Mouse (Mus musculus): Measurements from ENCODE around the gene Abhd10. TPM values are rescaled to one million over a fixed set of nuclear protein-coding genes. Genes with fewer than 3 reads are reported as not detected.
A peak's percentile ranks its signal among the peaks of the same experiment; 100 is the strongest.

Abhd10 gene
- 33.6 and 39.5 TPM in 2 replicates for polyA plus RNA-seq (2014; fragmentation: Nextera tagmentation; extraction: Ambion mirVana)

- under 1% methylated on average over 51 of the region's 51 CpGs for WGBS
- peak within 1 kb of the TSS; percentile 87 for H3K27ac ChIP-seq (replicated peaks; ENCODE audit: low read depth, low read length)
- H3K9ac ChIP-seq (ENCODE audit: low read length): peak within 1 kb of the TSS; percentile 96
- no peaks in the 10 kb centered on the region for H3K9me3 ChIP-seq (ENCODE audit: control insufficient read depth, low read length)
- peaks cover 2% of the 10 kb centered on the region; the same call in 1 of the 2 replicates for H3K4me1 ChIP-seq (ENCODE audit: control insufficient read depth, insufficient read depth, low read length)
- DNase-seq (ENCODE audit: low spot score): peak; percentile 98
- peak within 1 kb of the TSS; percentile 56 for H3K4me2 ChIP-seq (ENCODE audit: low read depth, severe bottlenecking)
- no peaks in the 10 kb centered on the region for H3K27me3 ChIP-seq (ENCODE audit: control insufficient read depth, insufficient read depth, low read length)
- ATAC-seq (ENCODE audit: insufficient number of reproducible peaks, low FRiP score, low TSS enrichment, low read depth): peak; percentile 98
- H3K36me3 ChIP-seq (ENCODE audit: control insufficient read depth, insufficient read depth, low read length): no peaks in the 10 kb centered on the region
- H3K4me3 ChIP-seq (ENCODE audit: low read depth, low read length): peak within 1 kb of the TSS; percentile 81
Measured at GRCm38 (mm10) chr16:45742615-45743476, at the start of gene Abhd10. Gene Abhd10 (minus strand): TSS chr16:45742955.

DNA sequence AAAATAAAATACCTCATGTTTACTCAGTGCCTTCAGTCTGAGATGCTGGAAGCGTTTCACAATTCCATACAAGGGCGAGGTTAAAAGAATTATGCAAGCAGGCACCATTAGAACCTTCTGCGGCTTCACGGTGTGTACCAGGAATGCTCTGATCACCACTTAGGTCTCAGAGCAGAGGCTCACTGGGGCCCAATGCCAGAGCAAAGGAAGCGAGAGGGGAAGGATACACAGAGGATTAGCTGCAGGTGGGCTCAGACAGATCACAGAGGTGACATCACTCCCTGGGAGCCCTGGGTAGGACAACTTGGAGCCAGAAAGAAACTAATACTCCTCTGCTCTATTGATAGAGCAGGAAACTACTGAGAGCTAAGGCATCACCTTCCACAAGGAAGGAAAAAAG lies 48.5 kb upstream of the Abhd10 start:
- no peak overlapping the region for H3K9ac ChIP-seq (ENCODE audit: low read length)
- no peaks in the 10 kb centered on the region; the same call in 1 of the 2 replicates for H3K36me3 ChIP-seq (ENCODE audit: control insufficient read depth, insufficient read depth, low read length)
- DNase-seq (ENCODE audit: low spot score): no peak
- H3K27ac ChIP-seq (replicated peaks; ENCODE audit: low read depth, low read length): no peak overlapping the region
- no peak for ATAC-seq (ENCODE audit: insufficient number of reproducible peaks, low FRiP score, low TSS enrichment, low read depth)
- no peaks in the 10 kb centered on the region for H3K4me1 ChIP-seq (ENCODE audit: control insufficient read depth, insufficient read depth, low read length)
- 61% methylated on average over 5 of the region's 5 CpGs for WGBS
- no peaks in the 10 kb centered on the region for H3K27me3 ChIP-seq (ENCODE audit: control insufficient read depth, insufficient read depth, low read length)
- no peak overlapping the region for H3K4me3 ChIP-seq (ENCODE audit: low read depth, low read length)
- no peak overlapping the region for H3K4me2 ChIP-seq (ENCODE audit: low read depth, severe bottlenecking)
- H3K9me3 ChIP-seq (ENCODE audit: control insufficient read depth, low read length): no peaks in the 10 kb centered on the region

DNA sequence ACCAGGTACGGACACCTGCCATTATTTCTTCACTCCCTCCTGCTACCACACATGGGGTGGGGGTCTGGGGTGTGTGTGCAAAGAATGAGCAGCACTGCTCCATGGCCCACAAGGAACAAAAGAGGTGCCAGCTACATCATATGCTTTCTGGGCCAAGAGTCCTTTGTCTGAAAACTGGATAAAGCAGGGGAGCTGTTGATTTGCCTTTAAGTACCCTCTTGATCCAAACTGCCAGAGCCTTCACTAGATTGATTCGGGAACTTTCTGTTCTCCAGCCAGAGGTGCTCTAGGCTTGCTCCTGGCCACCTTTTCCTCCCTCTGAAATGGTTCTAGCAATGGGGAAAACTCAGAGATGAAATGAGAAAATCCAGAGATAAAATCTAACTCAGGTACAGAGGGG lies 46.6 kb upstream of the Abhd10 start:
- no peaks in the 10 kb centered on the region; the same call in 1 of the 2 replicates for H3K36me3 ChIP-seq (ENCODE audit: control insufficient read depth, insufficient read depth, low read length)

DNA sequence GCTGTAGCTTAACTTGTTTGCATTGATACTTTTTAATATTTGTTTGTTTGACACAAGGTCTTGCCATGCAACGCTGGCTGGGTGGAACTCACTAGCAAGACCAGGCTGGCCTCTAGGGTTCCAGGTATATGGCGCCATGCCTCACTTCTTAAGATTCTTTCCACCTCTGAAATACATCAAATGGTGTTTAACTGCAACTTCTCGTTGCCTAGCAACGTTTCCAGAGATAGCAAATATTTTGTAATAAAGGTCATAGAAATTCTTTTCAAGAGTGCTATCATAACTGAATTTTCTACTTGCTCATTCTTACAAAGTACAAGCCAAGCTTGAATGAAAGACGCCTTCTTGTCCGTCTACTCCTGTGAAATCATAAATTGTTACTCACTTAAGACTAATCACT lies 44.9 kb upstream of the Abhd10 start:
- no peak for ATAC-seq (ENCODE audit: insufficient number of reproducible peaks, low FRiP score, low TSS enrichment, low read depth)
- Histone ChIP-seq H3K27ac (replicated peaks; ENCODE audit: low read depth, low read length) (no peak overlapping the region), H3K4me3 (ENCODE audit: low read depth, low read length) (no peak overlapping the region), H3K27me3 (ENCODE audit: control insufficient read depth, insufficient read depth, low read length) (no peaks in the 10 kb centered on the region), H3K9me3 (ENCODE audit: control insufficient read depth, low read length) (no peaks in the 10 kb centered on the region), H3K4me2 (ENCODE audit: low read depth, severe bottlenecking) (no peak overlapping the region), H3K4me1 (ENCODE audit: control insufficient read depth, insufficient read depth, low read length) (no peaks in the 10 kb centered on the region), H3K9ac (ENCODE audit: low read length) (no peak overlapping the region), H3K36me3 (ENCODE audit: control insufficient read depth, insufficient read depth, low read length) (no peaks in the 10 kb centered on the region; the same call in 1 of the 2 replicates)
- no peak for DNase-seq (ENCODE audit: low spot score)
- WGBS: 92% methylated on average over 6 of the region's 6 CpGs

More for the DNA sequence above, 46.6 kb upstream of the Abhd10 start:
- Histone ChIP-seq H3K9ac (ENCODE audit: low read length) (no peak overlapping the region), H3K27ac (replicated peaks; ENCODE audit: low read depth, low read length) (no peak overlapping the region), H3K4me3 (ENCODE audit: low read depth, low read length) (no peak overlapping the region), H3K4me2 (ENCODE audit: low read depth, severe bottlenecking) (no peak overlapping the region), H3K27me3 (ENCODE audit: control insufficient read depth, insufficient read depth, low read length) (no peaks in the 10 kb centered on the region), H3K9me3 (ENCODE audit: control insufficient read depth, low read length) (no peaks in the 10 kb centered on the region), H3K4me1 (ENCODE audit: control insufficient read depth, insufficient read depth, low read length) (no peaks in the 10 kb centered on the region)
- DNase-seq (ENCODE audit: low spot score): no peak
- 89% methylated on average over 2 of the region's 2 CpGs for WGBS
- no peak for ATAC-seq (ENCODE audit: insufficient number of reproducible peaks, low FRiP score, low TSS enrichment, low read depth)

GRCm38 (mm10) chr16:45786639-45787038 lies 43.9 kb upstream of the Abhd10 start:
- ATAC-seq (ENCODE audit: insufficient number of reproducible peaks, low FRiP score, low TSS enrichment, low read depth) (no peak), DNase-seq (ENCODE audit: low spot score) (no peak)
- Histone ChIP-seq H3K27me3 (ENCODE audit: control insufficient read depth, insufficient read depth, low read length) (no peaks in the 10 kb centered on the region), H3K4me1 (ENCODE audit: control insufficient read depth, insufficient read depth, low read length) (no peaks in the 10 kb centered on the region), H3K4me3 (ENCODE audit: low read depth, low read length) (no peak overlapping the region), H3K9me3 (ENCODE audit: control insufficient read depth, low read length) (no peaks in the 10 kb centered on the region), H3K36me3 (ENCODE audit: control insufficient read depth, insufficient read depth, low read length) (no peaks in the 10 kb centered on the region), H3K4me2 (ENCODE audit: low read depth, severe bottlenecking) (no peak overlapping the region), H3K27ac (replicated peaks; ENCODE audit: low read depth, low read length) (no peak overlapping the region), H3K9ac (ENCODE audit: low read length) (no peak overlapping the region)
- 44% methylated on average over 8 of the region's 8 CpGs for WGBS

GRCm38 (mm10) chr16:45780001-45780400 lies 37.2 kb upstream of the Abhd10 start:
- DNase-seq (ENCODE audit: low spot score) (no peak), ATAC-seq (ENCODE audit: insufficient number of reproducible peaks, low FRiP score, low TSS enrichment, low read depth) (no peak)
- Histone ChIP-seq H3K4me1 (ENCODE audit: control insufficient read depth, insufficient read depth, low read length) (no peaks in the 10 kb centered on the region), H3K4me2 (ENCODE audit: low read depth, severe bottlenecking) (no peak overlapping the region), H3K9ac (ENCODE audit: low read length) (no peak overlapping the region), H3K36me3 (ENCODE audit: control insufficient read depth, insufficient read depth, low read length) (peaks cover 5% of the 10 kb centered on the region; the same call in 1 of the 2 replicates), H3K27me3 (ENCODE audit: control insufficient read depth, insufficient read depth, low read length) (no peaks in the 10 kb centered on the region), H3K9me3 (ENCODE audit: control insufficient read depth, low read length) (no peaks in the 10 kb centered on the region), H3K4me3 (ENCODE audit: low read depth, low read length) (no peak overlapping the region), H3K27ac (replicated peaks; ENCODE audit: low read depth, low read length) (no peak overlapping the region)
- 82% methylated on average over 6 of the region's 6 CpGs for WGBS

DNA sequence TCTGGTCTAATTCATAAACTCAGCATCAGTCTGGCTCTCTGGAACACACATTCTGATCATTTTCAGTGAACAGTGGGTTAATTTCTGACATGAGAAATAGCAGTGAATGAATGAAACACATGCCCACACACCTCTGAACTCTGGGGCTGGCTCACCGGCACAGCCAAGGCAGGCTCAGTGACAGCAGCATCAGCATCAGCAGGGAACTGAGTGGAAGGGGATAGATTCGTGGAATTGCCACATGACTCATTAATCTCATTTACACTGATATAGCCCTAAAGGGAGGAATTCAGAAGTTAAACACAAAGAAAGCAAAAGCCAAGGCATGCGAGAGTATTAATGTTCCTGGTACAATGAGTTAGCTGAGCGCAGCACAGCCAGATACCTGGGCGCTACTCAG lies 32.1 kb upstream of the Abhd10 start:
- Histone ChIP-seq H3K9ac (ENCODE audit: low read length) (no peak overlapping the region), H3K27ac (replicated peaks; ENCODE audit: low read depth, low read length) (no peak overlapping the region), H3K36me3 (ENCODE audit: control insufficient read depth, insufficient read depth, low read length) (peaks cover 4% of the 10 kb centered on the region; the same call in 1 of the 2 replicates), H3K4me1 (ENCODE audit: control insufficient read depth, insufficient read depth, low read length) (no peaks in the 10 kb centered on the region), H3K4me2 (ENCODE audit: low read depth, severe bottlenecking) (no peak overlapping the region), H3K9me3 (ENCODE audit: control insufficient read depth, low read length) (no peaks in the 10 kb centered on the region), H3K4me3 (ENCODE audit: low read depth, low read length) (no peak overlapping the region), H3K27me3 (ENCODE audit: control insufficient read depth, insufficient read depth, low read length) (no peaks in the 10 kb centered on the region)
- WGBS: 91% methylated on average over 5 of the region's 5 CpGs
- ATAC-seq (ENCODE audit: insufficient number of reproducible peaks, low FRiP score, low TSS enrichment, low read depth) (no peak), DNase-seq (ENCODE audit: low spot score) (no peak)

DNA sequence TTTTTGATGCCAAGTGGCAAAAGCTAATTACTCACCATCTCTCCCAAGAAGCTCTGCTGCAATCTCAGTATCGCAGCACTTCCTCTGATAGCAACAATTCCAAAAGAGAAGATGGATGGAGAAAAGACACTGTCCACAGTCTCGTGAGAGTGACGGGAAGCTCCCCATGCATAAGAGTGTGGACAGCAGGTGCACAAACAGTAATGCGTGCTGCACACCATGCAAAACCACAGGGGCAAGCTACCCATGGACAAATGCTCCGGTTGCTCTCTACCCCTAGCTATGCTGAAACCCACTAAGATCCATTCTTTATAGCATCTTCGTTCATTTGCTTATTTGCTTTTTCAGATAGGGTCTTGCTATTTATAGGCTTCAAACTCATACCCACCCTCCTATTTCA lies 28.2 kb upstream of the Abhd10 start:
- WGBS: 94% methylated on average over 6 of the region's 6 CpGs
- no peak for DNase-seq (ENCODE audit: low spot score)
- Histone ChIP-seq H3K36me3 (ENCODE audit: control insufficient read depth, insufficient read depth, low read length) (peaks cover 4% of the 10 kb centered on the region; the same call in 1 of the 2 replicates), H3K9ac (ENCODE audit: low read length) (no peak overlapping the region), H3K4me3 (ENCODE audit: low read depth, low read length) (no peak overlapping the region), H3K27me3 (ENCODE audit: control insufficient read depth, insufficient read depth, low read length) (no peaks in the 10 kb centered on the region), H3K9me3 (ENCODE audit: control insufficient read depth, low read length) (no peaks in the 10 kb centered on the region), H3K4me2 (ENCODE audit: low read depth, severe bottlenecking) (no peak overlapping the region), H3K4me1 (ENCODE audit: control insufficient read depth, insufficient read depth, low read length) (no peaks in the 10 kb centered on the region), H3K27ac (replicated peaks; ENCODE audit: low read depth, low read length) (no peak overlapping the region)
- no peak for ATAC-seq (ENCODE audit: insufficient number of reproducible peaks, low FRiP score, low TSS enrichment, low read depth)
